Mouse (Mus musculus): Measurements from ENCODE around the gene Cnot10. TPM values are rescaled to one million over a fixed set of nuclear protein-coding genes. Genes with fewer than 3 reads are reported as not detected.

Cnot10 gene
- total and polyA plus RNA-seq, 3 experiments: 42.4 to 143 (median 46.9) TPM

DNA sequence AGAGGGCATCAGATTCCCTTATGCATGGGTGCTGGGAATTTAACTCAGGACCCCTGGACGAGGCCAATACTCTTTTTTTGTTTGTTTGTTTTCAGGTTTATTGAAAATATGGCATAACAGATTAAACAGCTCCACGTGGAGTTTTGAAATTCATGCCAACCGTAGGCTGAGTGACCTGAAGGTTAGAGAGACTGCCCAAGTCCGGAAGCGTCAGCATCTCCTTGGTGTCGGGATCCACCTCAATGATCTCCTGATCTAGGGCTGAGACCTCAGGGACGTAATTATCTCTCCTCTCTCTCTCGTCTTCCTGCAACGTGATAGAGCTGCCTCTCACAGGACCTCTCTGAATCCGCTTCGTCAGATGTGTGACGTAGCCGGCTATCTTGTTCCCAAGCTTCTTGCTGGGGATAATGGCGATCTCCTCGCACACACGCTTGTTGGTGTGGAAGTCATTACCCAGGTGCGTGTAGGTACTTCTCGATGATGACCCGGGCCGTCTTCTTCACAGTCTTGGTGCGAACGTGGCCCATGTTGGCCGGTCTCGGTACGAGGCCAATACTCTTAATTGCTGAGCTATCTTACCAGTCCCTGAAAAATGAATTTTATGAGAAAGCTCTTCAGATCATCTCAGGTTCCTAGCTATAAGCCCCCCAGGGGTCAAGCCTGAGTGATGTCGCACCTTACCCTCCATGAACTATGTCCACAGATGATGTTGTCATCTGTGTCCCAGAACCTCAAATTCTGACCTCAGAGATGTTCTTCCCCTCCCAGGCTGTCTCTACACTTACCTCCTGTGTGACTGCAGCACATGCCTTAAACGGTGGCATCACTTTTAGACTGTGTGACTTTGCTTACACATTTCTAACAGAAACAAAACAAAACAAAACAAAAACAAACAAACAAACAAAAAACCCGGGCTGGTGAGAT is 7.8 kb upstream of the Cnot10 start (continued):
- TF ChIP-seq POLR2AphosphoS5 (IDR thresholded peaks at IDR 0.05; ENCODE audit: borderline replicate concordance, low read depth, low read length): no peak
- no peak; the same call in 1 of the 2 replicates for TF ChIP-seq MAX (IDR thresholded peaks at IDR 0.05; ENCODE audit: low read length)
- TF ChIP-seq ETS1 (IDR thresholded peaks at IDR 0.05; ENCODE audit: low read depth, low read length): peak; percentile 54; the same call in 1 of the 2 replicates
- no peak for TF ChIP-seq ELF1 (IDR thresholded peaks at IDR 0.05; ENCODE audit: low read depth, low read length)
- TF ChIP-seq USF2 (IDR thresholded peaks at IDR 0.05; ENCODE audit: borderline replicate concordance in 1 of 2, insufficient read depth in 1 of 2, low read depth in 1 of 2, low read length in 2 of 2): no peak
- peak; percentile 22 for TF ChIP-seq SIN3A (IDR thresholded peaks at IDR 0.05; ENCODE audit: low read length)
- no peak for TF ChIP-seq TAL1 (IDR thresholded peaks at IDR 0.05; ENCODE audit: low read length)
- peak; percentile 50 for TF ChIP-seq MYC (IDR thresholded peaks at IDR 0.05; ENCODE audit: low read depth, low read length)
- no peak for TF ChIP-seq MEF2A (IDR thresholded peaks at IDR 0.05; ENCODE audit: extremely low read depth, insufficient replicate concordance, low read depth, low read length, poor library complexity, severe bottlenecking)
- TF ChIP-seq POLR2A (IDR thresholded peaks at IDR 0.05; ENCODE audit: control insufficient read depth in 1 of 2, insufficient read depth in 1 of 2, low read depth in 1 of 2, low read length in 2 of 2, poor library complexity in 1 of 2): peak in 1 of 2 experiments; percentile 62; a peak in 2 of 4 replicates
- peak; percentile 54 for TF ChIP-seq NELFE (IDR thresholded peaks at IDR 0.05; ENCODE audit: low read depth, low read length)

DNA sequence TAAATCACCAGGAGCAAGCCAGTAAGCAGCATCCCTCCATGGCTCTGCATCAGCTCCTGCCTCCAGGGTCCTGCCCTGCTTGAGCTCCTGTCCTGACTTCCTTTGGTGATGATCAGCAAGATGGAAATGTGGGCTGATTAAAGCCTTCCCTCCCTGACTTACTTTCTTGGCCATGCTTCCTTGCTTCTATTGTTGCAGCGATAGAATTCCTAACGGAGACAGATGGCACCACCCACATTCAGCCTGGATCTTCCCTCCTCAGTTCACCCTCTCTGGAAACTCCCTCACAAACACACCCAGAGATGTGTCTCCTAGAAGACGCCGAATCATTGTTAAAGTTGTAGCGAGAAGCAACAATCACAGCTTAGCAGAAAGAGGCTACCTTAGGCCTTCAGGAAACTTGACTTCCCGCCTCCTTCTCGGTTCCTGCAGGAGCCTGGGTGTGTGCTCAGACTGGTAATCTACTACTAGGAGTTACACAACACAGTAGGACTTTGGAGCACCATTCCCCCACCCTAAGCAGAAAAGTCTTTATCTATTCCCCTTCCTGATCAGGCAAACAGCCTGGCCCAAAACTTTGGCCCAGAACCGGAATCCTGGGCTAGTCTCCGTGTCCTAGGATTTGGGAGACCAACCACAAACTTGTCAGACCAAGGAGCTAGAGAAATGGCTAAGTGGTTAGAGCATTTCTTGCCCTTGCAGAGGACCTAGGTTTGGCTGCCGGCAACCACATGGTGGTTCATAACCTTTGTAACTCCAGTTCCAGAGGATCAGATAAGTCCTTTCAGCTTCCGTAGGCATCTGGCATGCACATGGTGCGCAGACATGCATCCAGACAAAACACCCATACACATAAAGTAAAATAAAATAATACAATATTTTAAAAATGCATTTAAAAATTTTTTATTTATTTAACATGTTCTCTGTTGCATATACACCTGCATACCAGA is 6.8 kb upstream of the Cnot10 start:
- peak overlapping the region; percentile 78 for H3K9ac ChIP-seq (ENCODE audit: control insufficient read depth, low read depth, low read length, poor library complexity, severe bottlenecking)
- H3K27me3 ChIP-seq (ENCODE audit: control insufficient read depth in 1 of 2, insufficient read depth in 2 of 2, low read length in 2 of 2): 0 out of 4 replicates have a peak, but pooled peaks cover 0 to 1% of the 10 kb centered on the region in 2 experiments
- peaks cover 3% of the 10 kb centered on the region; the same call in 1 of the 2 replicates for H3K79me2 ChIP-seq (ENCODE audit: control insufficient read depth, insufficient read depth, low read length, poor library complexity)
- peak overlapping the region; percentile 81 for H3K27ac ChIP-seq (ENCODE audit: control insufficient read depth, low read depth, low read length)
- no peak overlapping the region; a peak in 2 of 4 replicates for H3K4me3 ChIP-seq (ENCODE audit: control insufficient read depth in 1 of 2, insufficient read depth in 1 of 2, low read depth in 2 of 2, low read length in 2 of 2)
- DNase-seq (ENCODE audit: low read depth, low spot score): peak; percentile 62
- TF ChIP-seq E2F4 (IDR thresholded peaks at IDR 0.05; ENCODE audit: borderline replicate concordance, low read depth, low read length) (no peak), MYB (IDR thresholded peaks at IDR 0.05; ENCODE audit: low read depth, low read length) (no peak), ZMIZ1 (IDR thresholded peaks at IDR 0.05; ENCODE audit: low read depth, low read length) (no peak), MYC (IDR thresholded peaks at IDR 0.05; ENCODE audit: low read depth, low read length) (peak; percentile 79; the same call in 1 of the 2 replicates), MAX (IDR thresholded peaks at IDR 0.05; ENCODE audit: low read length) (peak; percentile 50; the same call in 1 of the 2 replicates), CHD1 (IDR thresholded peaks at IDR 0.05; ENCODE audit: low read depth, low read length) (no peak), POLR2A (IDR thresholded peaks at IDR 0.05; ENCODE audit: control insufficient read depth in 1 of 2, insufficient read depth in 1 of 2, low read depth in 1 of 2, low read length in 2 of 2, poor library complexity in 1 of 2) (no peak), CHD2 (IDR thresholded peaks at IDR 0.05; ENCODE audit: low read length) (no peak), RAD21 (IDR thresholded peaks at IDR 0.05; ENCODE audit: low read depth, low read length) (no peak), JUND (IDR thresholded peaks at IDR 0.05; ENCODE audit: low read depth, low read length) (no peak), GATA1 (IDR thresholded peaks at IDR 0.05; ENCODE audit: low read depth, low read length) (peak; percentile 54), TBP (IDR thresholded peaks at IDR 0.05; ENCODE audit: low read depth, low read length) (no peak), MAFK (IDR thresholded peaks at IDR 0.05; ENCODE audit: borderline replicate concordance, low read depth, low read length) (no peak), UBTF (IDR thresholded peaks at IDR 0.05; ENCODE audit: borderline replicate concordance, insufficient read depth, low read depth, low read length) (no peak), POLR2AphosphoS5 (IDR thresholded peaks at IDR 0.05; ENCODE audit: borderline replicate concordance, low read depth, low read length) (no peak), USF1 (IDR thresholded peaks at IDR 0.05; ENCODE audit: low read depth, low read length) (no peak)
- peaks cover 0 to 4% of the 10 kb centered on the region in 2 experiments; a peak in 2 of 4 replicates for H3K36me3 ChIP-seq (ENCODE audit: control insufficient read depth in 1 of 2, insufficient read depth in 2 of 2, low read length in 2 of 2)
- no peaks in the 10 kb centered on the region for H3K9me3 ChIP-seq (replicated peaks; ENCODE audit: insufficient read depth, low read length)
- H3K4me1 ChIP-seq (ENCODE audit: control insufficient read depth in 1 of 2, insufficient read depth in 2 of 2, low read length in 2 of 2): peaks cover 0 to 7% of the 10 kb centered on the region in 2 experiments; a peak in 1 of 4 replicates
